Mouse (Mus musculus): ENCODE measurements around the gene Aoc2. TPM values are rescaled to one million over a fixed set of nuclear protein-coding genes. Genes with fewer than 3 reads are reported as not detected.
"Not testable (repeated sequence)": the region's sequence is repeated elsewhere in the genome, so short reads cannot be mapped to it uniquely, and the experiment has no call there.

Aoc2 gene
- polyA plus RNA-seq, 1 experiment, result 1.2 TPM

- TF ChIP-seq MYOG (IDR thresholded peaks at IDR 0.05; ENCODE audit: control insufficient read depth, extremely low read depth, insufficient read length) (no peak), USF1 (IDR thresholded peaks at IDR 0.05; ENCODE audit: low read depth) (no peak), FOSL1 (IDR thresholded peaks at IDR 0.05; ENCODE audit: insufficient read depth, low read length, poor library complexity, severe bottlenecking) (no peak), CTCF (IDR thresholded peaks at IDR 0.05; ENCODE audit: control insufficient read depth, insufficient read depth, insufficient read length) (no peak), CEBPB (IDR thresholded peaks at IDR 0.05; ENCODE audit: low read depth) (no peak), MYOD1 (IDR thresholded peaks at IDR 0.05; ENCODE audit: control insufficient read depth, insufficient read length, low read depth) (no peak), MAX (IDR thresholded peaks at IDR 0.05) (no peak)
- H3K79me3 ChIP-seq (ENCODE audit: low read depth), result no peaks in the 10 kb centered on the region
- H3K4me3 ChIP-seq (ENCODE audit: insufficient read depth, poor library complexity, severe bottlenecking), result no peak within 1 kb of the TSS
- H3K79me2 ChIP-seq (ENCODE audit: control insufficient read depth, insufficient read depth), result no peaks in the 10 kb centered on the region
- H3ac ChIP-seq (ENCODE audit: control insufficient read depth, insufficient read length, low read depth), result no peak within 1 kb of the TSS
- H3K36me3 ChIP-seq (ENCODE audit: control insufficient read depth, insufficient read depth), result no peaks in the 10 kb centered on the region
- peaks cover 21% of the 10 kb centered on the region for H3K27me3 ChIP-seq (ENCODE audit: control insufficient read depth, insufficient read depth, insufficient read length)
These were observed 42.6 kb downstream of the Aoc2 start, which contains the start of gene G6pc for GRCm38 (mm10) chr11:101367326-101367935. Gene G6pc (plus strand): TSS chr11:101367561.

GRCm38 (mm10) chr11:101370141-101370540 is 45.3 kb downstream of the Aoc2 start:
- Histone ChIP-seq H3K79me3 (ENCODE audit: low read depth) (no peaks in the 10 kb centered on the region), H3K27me3 (ENCODE audit: control insufficient read depth, insufficient read depth, insufficient read length) (peaks cover 17% of the 10 kb centered on the region), H3K79me2 (ENCODE audit: control insufficient read depth, insufficient read depth) (no peaks in the 10 kb centered on the region), H3K36me3 (ENCODE audit: control insufficient read depth, insufficient read depth) (no peaks in the 10 kb centered on the region), H3K4me3 (ENCODE audit: insufficient read depth, poor library complexity, severe bottlenecking) (no peak overlapping the region), H3ac (ENCODE audit: control insufficient read depth, insufficient read length, low read depth) (no peak overlapping the region)
- TF ChIP-seq CEBPB (IDR thresholded peaks at IDR 0.05; ENCODE audit: low read depth) (no peak), CTCF (IDR thresholded peaks at IDR 0.05; ENCODE audit: control insufficient read depth, insufficient read depth, insufficient read length) (no peak), FOSL1 (IDR thresholded peaks at IDR 0.05; ENCODE audit: insufficient read depth, low read length, poor library complexity, severe bottlenecking) (no peak), USF1 (IDR thresholded peaks at IDR 0.05; ENCODE audit: low read depth) (no peak), MYOG (IDR thresholded peaks at IDR 0.05; ENCODE audit: control insufficient read depth, extremely low read depth, insufficient read length) (no peak), MYOD1 (IDR thresholded peaks at IDR 0.05; ENCODE audit: control insufficient read depth, insufficient read length, low read depth) (no peak), MAX (IDR thresholded peaks at IDR 0.05) (no peak)

- Histone ChIP-seq H3K27me3 (ENCODE audit: control insufficient read depth, insufficient read depth, insufficient read length) (peaks cover 40% of the 10 kb centered on the region), H3K79me3 (ENCODE audit: low read depth) (no peaks in the 10 kb centered on the region), H3K4me3 (ENCODE audit: insufficient read depth, poor library complexity, severe bottlenecking) (no peak overlapping the region), H3K36me3 (ENCODE audit: control insufficient read depth, insufficient read depth) (no peaks in the 10 kb centered on the region), H3K79me2 (ENCODE audit: control insufficient read depth, insufficient read depth) (no peaks in the 10 kb centered on the region), H3ac (ENCODE audit: control insufficient read depth, insufficient read length, low read depth) (no peak overlapping the region)
- no peak for TF ChIP-seq CTCF (IDR thresholded peaks at IDR 0.05; ENCODE audit: control insufficient read depth, insufficient read depth, insufficient read length)
- no peak for TF ChIP-seq FOSL1 (IDR thresholded peaks at IDR 0.05; ENCODE audit: insufficient read depth, low read length, poor library complexity, severe bottlenecking)
- TF ChIP-seq CEBPB (IDR thresholded peaks at IDR 0.05; ENCODE audit: low read depth), result no peak
- no peak for TF ChIP-seq MYOD1 (IDR thresholded peaks at IDR 0.05; ENCODE audit: control insufficient read depth, insufficient read length, low read depth)
- TF ChIP-seq USF1 (IDR thresholded peaks at IDR 0.05; ENCODE audit: low read depth), result no peak
- TF ChIP-seq MAX (IDR thresholded peaks at IDR 0.05), result no peak
- TF ChIP-seq MYOG (IDR thresholded peaks at IDR 0.05; ENCODE audit: control insufficient read depth, extremely low read depth, insufficient read length), result no peak
These were observed 49.6 kb downstream of the Aoc2 start for GRCm38 (mm10) chr11:101374421-101374938.

- peaks cover 35% of the 10 kb centered on the region for H3K27me3 ChIP-seq (ENCODE audit: control insufficient read depth, insufficient read depth, insufficient read length)
- not testable (repeated sequence) for H3ac ChIP-seq (ENCODE audit: control insufficient read depth, insufficient read length, low read depth); H3K36me3 ChIP-seq (ENCODE audit: control insufficient read depth, insufficient read depth); H3K79me2 ChIP-seq (ENCODE audit: control insufficient read depth, insufficient read depth); H3K79me3 ChIP-seq (ENCODE audit: low read depth); H3K4me3 ChIP-seq (ENCODE audit: insufficient read depth, poor library complexity, severe bottlenecking)
These were observed 53.3 kb downstream of the Aoc2 start for GRCm38 (mm10) chr11:101378196-101378595.

- peaks cover 35% of the 10 kb centered on the region for H3K27me3 ChIP-seq (ENCODE audit: control insufficient read depth, insufficient read depth, insufficient read length)
- no peaks in the 10 kb centered on the region for H3K79me2 ChIP-seq (ENCODE audit: control insufficient read depth, insufficient read depth)
- no peaks in the 10 kb centered on the region for H3K36me3 ChIP-seq (ENCODE audit: control insufficient read depth, insufficient read depth)
- H3K79me3 ChIP-seq (ENCODE audit: low read depth), result no peaks in the 10 kb centered on the region
- H3ac ChIP-seq (ENCODE audit: control insufficient read depth, insufficient read length, low read depth), result no peak overlapping the region
- TF ChIP-seq CEBPB (IDR thresholded peaks at IDR 0.05; ENCODE audit: low read depth), result no peak
- TF ChIP-seq MYOG (IDR thresholded peaks at IDR 0.05; ENCODE audit: control insufficient read depth, extremely low read depth, insufficient read length), result no peak
- TF ChIP-seq USF1 (IDR thresholded peaks at IDR 0.05; ENCODE audit: low read depth), result no peak
- TF ChIP-seq FOSL1 (IDR thresholded peaks at IDR 0.05; ENCODE audit: insufficient read depth, low read length, poor library complexity, severe bottlenecking), result no peak
- no peak for TF ChIP-seq MYOD1 (IDR thresholded peaks at IDR 0.05; ENCODE audit: control insufficient read depth, insufficient read length, low read depth)
- H3K4me3 ChIP-seq (ENCODE audit: insufficient read depth, poor library complexity, severe bottlenecking), result no peak overlapping the region
These were observed 54.1 kb downstream of the Aoc2 start for GRCm38 (mm10) chr11:101378926-101379325.

Small RNA genes lying within 50 kb of the gene (microRNA-seq; reads per million reads assigned to microRNA genes)
- gene Gm25593 (ENCODE audit: borderline microRNAs expressed), result not detected

Other genes starting within 250 kb of the Aoc2 start
- not detected for gene Hsd17b1, start 246.7 kb upstream of the Aoc2 start, polyA plus RNA-seq (2012; fragmentation: generic; extraction: Trizol)
- 31.0 TPM for gene Coasy, start 242.5 kb upstream of the Aoc2 start, polyA plus RNA-seq (2012; fragmentation: generic; extraction: Trizol)
- 39.7 TPM for gene Mlx, start 237.8 kb upstream of the Aoc2 start, polyA plus RNA-seq (2012; fragmentation: generic; extraction: Trizol)
- 24.0 TPM for gene Psmc3ip, start 229.6 kb upstream of the Aoc2 start, polyA plus RNA-seq (2012; fragmentation: generic; extraction: Trizol)
- 25.7 TPM for gene Retreg3, start 205.2 kb upstream of the Aoc2 start, polyA plus RNA-seq (2012; fragmentation: generic; extraction: Trizol)
- gene Tubg1, start 205.1 kb upstream of the Aoc2 start, polyA plus RNA-seq (2012; fragmentation: generic; extraction: Trizol), result 115 TPM
- 0.13 TPM for gene Tubg2, start 169.2 kb upstream of the Aoc2 start, polyA plus RNA-seq (2012; fragmentation: generic; extraction: Trizol)
- gene Cntnap1, start 154.5 kb upstream of the Aoc2 start, polyA plus RNA-seq (2012; fragmentation: generic; extraction: Trizol), result 0.28 TPM
- gene Plekhh3, start 153.7 kb upstream of the Aoc2 start, polyA plus RNA-seq (2012; fragmentation: generic; extraction: Trizol), result 18.3 TPM
- gene Ccr10, start 149.6 kb upstream of the Aoc2 start, polyA plus RNA-seq (2012; fragmentation: generic; extraction: Trizol), result 0.18 TPM
- gene Ezh1, start 98.6 kb upstream of the Aoc2 start, polyA plus RNA-seq (2012; fragmentation: generic; extraction: Trizol), result 4.5 TPM
- gene Ramp2, start 79.0 kb upstream of the Aoc2 start, polyA plus RNA-seq (2012; fragmentation: generic; extraction: Trizol), result 0.66 TPM
- 116 TPM for gene Vps25, start 71.4 kb upstream of the Aoc2 start, polyA plus RNA-seq (2012; fragmentation: generic; extraction: Trizol)
- gene Wnk4, start 64.5 kb upstream of the Aoc2 start, polyA plus RNA-seq (2012; fragmentation: generic; extraction: Trizol), result 0.49 TPM
- gene Cntd1, start 46.1 kb upstream of the Aoc2 start, polyA plus RNA-seq (2012; fragmentation: generic; extraction: Trizol), result 0.05 TPM
- 85.2 TPM for gene Coa3, start 45.9 kb upstream of the Aoc2 start, polyA plus RNA-seq (2012; fragmentation: generic; extraction: Trizol)
- gene Becn1, start 22.8 kb upstream of the Aoc2 start, polyA plus RNA-seq (2012; fragmentation: generic; extraction: Trizol), result 103 TPM
- gene Psme3, start 8.8 kb upstream of the Aoc2 start, polyA plus RNA-seq (2012; fragmentation: generic; extraction: Trizol), result 89.9 TPM
- 0.07 TPM for gene Aoc3, start 5.5 kb downstream of the Aoc2 start, polyA plus RNA-seq (2012; fragmentation: generic; extraction: Trizol)
- not detected for gene G6pc, start 42.5 kb downstream of the Aoc2 start, polyA plus RNA-seq (2012; fragmentation: generic; extraction: Trizol)
- 50.6 TPM for gene Aarsd1, start 92.6 kb downstream of the Aoc2 start, polyA plus RNA-seq (2012; fragmentation: generic; extraction: Trizol)
- gene Gm27029, start 99.7 kb downstream of the Aoc2 start, polyA plus RNA-seq (2012; fragmentation: generic; extraction: Trizol), result 5.2 TPM
- 10.4 TPM for gene Rundc1, start 100.0 kb downstream of the Aoc2 start, polyA plus RNA-seq (2012; fragmentation: generic; extraction: Trizol)
- 19.2 TPM for gene Ptges3l, start 100.3 kb downstream of the Aoc2 start, polyA plus RNA-seq (2012; fragmentation: generic; extraction: Trizol)
- gene Rpl27, start 117.2 kb downstream of the Aoc2 start, polyA plus RNA-seq (2012; fragmentation: generic; extraction: Trizol), result 2,812 TPM
- 23.4 TPM for gene Ifi35, start 123.3 kb downstream of the Aoc2 start, polyA plus RNA-seq (2012; fragmentation: generic; extraction: Trizol)
- 19.2 TPM for gene Rnd2, start 139.9 kb downstream of the Aoc2 start, polyA plus RNA-seq (2012; fragmentation: generic; extraction: Trizol)
- 306 TPM for gene Vat1, start 141.2 kb downstream of the Aoc2 start, polyA plus RNA-seq (2012; fragmentation: generic; extraction: Trizol)
- gene Brca1, start 226.9 kb downstream of the Aoc2 start, polyA plus RNA-seq (2012; fragmentation: generic; extraction: Trizol), result 5.2 TPM
- gene Nbr1, start 227.1 kb downstream of the Aoc2 start, polyA plus RNA-seq (2012; fragmentation: generic; extraction: Trizol), result 15.7 TPM